Mouse (Mus musculus): ENCODE data around the gene Asb5. TPM values are rescaled to one million over a fixed set of nuclear protein-coding genes. Genes with fewer than 3 reads are reported as not detected.
"Not testable (repeated sequence)": the region's sequence is repeated elsewhere in the genome, so short reads cannot be mapped to it uniquely, and the experiment has no call there.

Asb5 gene
- polyA plus RNA-seq, 1 experiment = 1.2 TPM

- H3K27me3 ChIP-seq (ENCODE audit: control insufficient read depth, insufficient read depth, low read length) = no peaks in the 10 kb centered on the region
- H3K27ac ChIP-seq (ENCODE audit: insufficient read depth, low read length) = no peak overlapping the region
- H3K4me3 ChIP-seq (ENCODE audit: extremely low read depth, insufficient read depth, insufficient read length) = no peak overlapping the region
- DNase-seq (ENCODE audit: low read depth in 1 of 2, low spot score in 2 of 2) = no peak
- 79% methylated on average over 4 of the region's 4 CpGs for WGBS
- TF ChIP-seq POLR2A (IDR thresholded peaks at IDR 0.05; ENCODE audit: low read depth, low read length) (no peak), CTCF (IDR thresholded peaks at IDR 0.05; ENCODE audit: extremely low read depth, insufficient read depth, insufficient read length, insufficient replicate concordance) (no peak)
- H3K4me1 ChIP-seq (ENCODE audit: control insufficient read depth, insufficient read depth, insufficient read length) = no peaks in the 10 kb centered on the region; the same call in 1 of the 2 replicates
- no peaks in the 10 kb centered on the region for H3K36me3 ChIP-seq (ENCODE audit: control insufficient read depth, insufficient read depth, low read length)
These were observed 80.9 kb downstream of the Asb5 start for GRCm38 (mm10) chr8:54610238-54610637.

GRCm38 (mm10) chr8:54616710-54617109, 87.3 kb downstream of the Asb5 start:
- whole genome bisulfite sequencing = 92% methylated on average over 17 of the region's 17 CpGs

More at GRCm38 (mm10) chr8:54616710-54617109, 87.3 kb downstream of the Asb5 start:
- H3K27ac ChIP-seq (ENCODE audit: insufficient read depth, low read length); H3K36me3 ChIP-seq (ENCODE audit: control insufficient read depth, insufficient read depth, low read length); H3K27me3 ChIP-seq (ENCODE audit: control insufficient read depth, insufficient read depth, low read length); H3K4me1 ChIP-seq (ENCODE audit: control insufficient read depth, insufficient read depth, insufficient read length); DNase-seq (ENCODE audit: low read depth in 1 of 2, low spot score in 2 of 2); H3K4me3 ChIP-seq (ENCODE audit: extremely low read depth, insufficient read depth, insufficient read length): not testable (repeated sequence)

Other genes starting within 250 kb of the Asb5 start
- gene Spcs3, start 418 bp downstream of the Asb5 start, polyA plus RNA-seq (2012; rRNA removed) = 7.4 and 8.4 TPM in 2 replicates
- gene Spata4, start 71.2 kb downstream of the Asb5 start, polyA plus RNA-seq (2012; rRNA removed) = not detected in 2 replicates

Measured in spleen, adult 2 months (tissue).